Mouse (Mus musculus): ENCODE measurements at regions not wholly inside any gene's neighbourhood (a gene's known extent, or its start where the extent isn't known, plus 50 kb on each side); places are given as distances from the start of the nearest gene placed in this dataset.

GRCm38 (mm10) chr7:124907662-124908296, 536.7 kb upstream of the Kdm8 start:
- no peak for TF ChIP-seq CTCF (IDR thresholded peaks at IDR 0.05; ENCODE audit: low read depth)
- TF ChIP-seq EP300 (IDR thresholded peaks at IDR 0.05; ENCODE audit: low read depth): no peak

Measured in liver, postnatal 0 days (tissue).